Mouse (Mus musculus) midbrain, postnatal 0 days (tissue): ENCODE results near the gene Mmp24. TPM values are rescaled to one million over a fixed set of nuclear protein-coding genes. Genes with fewer than 3 reads are reported as not detected.

Source experiments
- ATAC-seq: fragments of 200-750 bp; cut with Nextera tagmentation; 2 replicates; pipeline ENCODE4 v1.8.0; 2017; ENCODE audit warnings: moderate number of reproducible peaks, mild to moderate bottlenecking, moderate TSS enrichment, moderate library complexity; ENCODE audit not compliant: low FRiP score
- DNase-seq: peaks from one replicate; pipeline ENCODE4 v3.0.0-alpha.2; 2015; ENCODE audit warnings: low spot score
- H3K27ac ChIP-seq: fragments of 300-500 bp; sonication (generic); 2 replicates; pipeline ENCODE4 v1.5.1; 2014; ENCODE audit warnings: low read depth, mild to moderate bottlenecking, low read length, mixed read lengths
- H3K27me3 ChIP-seq: fragments of 300-500 bp; sonication (generic); 2 replicates; pipeline ENCODE4 v1.6.1; 2014; ENCODE audit warnings: low read length, control low read depth, mixed read lengths; ENCODE audit not compliant: insufficient read depth
- H3K36me3 ChIP-seq: fragments of 300-500 bp; sonication (generic); 2 replicates; pipeline ENCODE4 v1.6.1; 2014; ENCODE audit warnings: low read length, control low read depth, mixed read lengths; ENCODE audit not compliant: insufficient read depth
- H3K4me1 ChIP-seq: fragments of 300-500 bp; sonication (generic); 2 replicates; pipeline ENCODE4 v1.6.1; 2014; ENCODE audit warnings: mild to moderate bottlenecking, control low read depth, antibody characterized with exemption, low read length, mixed read lengths; ENCODE audit not compliant: insufficient read depth
- H3K4me2 ChIP-seq: fragments of 300-500 bp; sonication (generic); 2 replicates; pipeline ENCODE4 v1.6.1; 2014; ENCODE audit warnings: low read depth, mild to moderate bottlenecking, low read length, mixed read lengths; ENCODE audit not compliant: poor library complexity, severe bottlenecking
- H3K4me3 ChIP-seq: fragments of 300-500 bp; sonication (generic); 2 replicates; pipeline ENCODE4 v1.5.1; 2014; ENCODE audit warnings: low read depth, mild to moderate bottlenecking, low read length, moderate library complexity
- H3K9ac ChIP-seq: fragments of 300-500 bp; sonication (generic); replicated peaks from 2 replicates; pipeline ENCODE4 v1.6.1; 2014; ENCODE audit warnings: mild to moderate bottlenecking, low read length, moderate library complexity, mixed read lengths; ENCODE audit not compliant: poor library complexity, severe bottlenecking
- H3K9me3 ChIP-seq: fragments of 300-500 bp; sonication (generic); 2 replicates; pipeline ENCODE4 v1.6.1; 2016; ENCODE audit warnings: low read length, control low read depth
- CTCF ChIP-seq: IDR thresholded peaks from 2 replicates; pipeline ENCODE4 v1.5.1; 2016; ENCODE audit warnings: antibody characterized with exemption, mild to moderate bottlenecking
- WGBS: fragments of 180-500 bp; shearing (Covaris S2); extraction: QIAGEN DNeasy Blood & Tissue Kit; methylation state at CpG from one replicate; pipeline ENCODE4 v1.1.7; 2014; 5-methylcytosine and 5-hydroxymethylcytosine counted together
- polyA plus RNA-seq: library from polyadenylated mRNA; unstranded; fragments of >200 nt; fragmentation: Nextera tagmentation; extraction: Ambion mirVana; gene quantifications from 2 replicates; pipeline ENCODE4 v1.2.1, GENCODE M21; 2015
- total RNA-seq: library from RNA; depleted of rRNA; stranded (reverse); fragments of >200 nt; gene quantifications from 2 replicates; pipeline ENCODE4 v1.2.3, GENCODE M21; 2014; rRNA removed

The Mmp24 gene
- 149 and 178 TPM in 2 replicates for total RNA-seq
- 12.3 and 14.1 TPM in 2 replicates for polyA plus RNA-seq

DNA sequence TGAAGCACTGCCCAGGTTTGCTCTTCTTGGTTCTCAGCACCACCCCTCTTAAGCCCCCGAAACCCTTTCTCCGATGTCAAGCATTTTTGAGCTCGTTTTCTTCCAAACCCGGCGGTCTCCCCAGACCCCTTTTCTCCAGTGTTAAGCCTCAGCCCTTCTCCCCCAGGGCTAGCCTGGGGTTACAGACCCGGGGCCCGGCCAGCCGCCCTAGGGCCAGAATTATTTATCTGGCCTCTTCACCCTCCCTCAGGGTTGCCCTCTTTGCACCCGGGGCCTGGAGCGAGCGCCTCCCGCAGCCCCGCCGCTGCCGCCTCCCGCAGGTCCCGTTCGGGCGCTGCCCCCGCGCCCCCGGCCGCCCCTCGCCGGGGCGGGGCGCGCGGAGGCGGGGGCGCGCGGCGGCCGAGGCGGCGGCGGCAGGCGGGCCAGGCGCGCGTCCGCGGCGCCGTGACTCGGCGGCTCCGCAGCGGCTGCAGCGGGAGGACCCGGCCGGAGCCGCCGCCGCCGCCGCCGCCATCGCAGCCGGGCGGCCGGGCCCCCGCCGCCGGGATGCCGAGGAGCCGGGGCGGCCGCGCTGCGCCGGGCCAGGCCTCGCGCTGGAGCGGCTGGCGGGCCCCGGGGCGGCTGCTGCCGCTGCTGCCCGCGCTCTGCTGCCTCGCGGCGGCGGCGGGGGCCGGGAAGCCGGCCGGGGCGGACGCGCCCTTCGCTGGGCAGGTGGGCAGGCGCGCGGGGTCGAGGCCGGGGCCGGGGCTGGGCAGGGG is at the start of gene Mmp24:
Gene Mmp24, plus strand, starts transcription at position 416 of the 758 bp plus-strand sequence.
- peaks cover 7% of the 10 kb centered on the region; the same call in 1 of the 2 replicates for H3K27me3 ChIP-seq
- WGBS, result 2% methylated on average over 50 of the region's 100 CpGs
- no peaks in the 10 kb centered on the region for H3K9me3 ChIP-seq
- peak within 1 kb of the TSS; percentile 98 for H3K9ac ChIP-seq
- H3K36me3 ChIP-seq, result no peaks in the 10 kb centered on the region
- H3K4me1 ChIP-seq, result peaks cover 5% of the 10 kb centered on the region; the same call in 1 of the 2 replicates
- DNase-seq (no peak), ATAC-seq (peak; percentile 27)
- peak within 1 kb of the TSS; percentile 94 for H3K27ac ChIP-seq
- TF ChIP-seq CTCF, result no peak
- H3K4me2 ChIP-seq, result peak within 1 kb of the TSS; percentile 85
- H3K4me3 ChIP-seq, result peak within 1 kb of the TSS; percentile 89

DNA sequence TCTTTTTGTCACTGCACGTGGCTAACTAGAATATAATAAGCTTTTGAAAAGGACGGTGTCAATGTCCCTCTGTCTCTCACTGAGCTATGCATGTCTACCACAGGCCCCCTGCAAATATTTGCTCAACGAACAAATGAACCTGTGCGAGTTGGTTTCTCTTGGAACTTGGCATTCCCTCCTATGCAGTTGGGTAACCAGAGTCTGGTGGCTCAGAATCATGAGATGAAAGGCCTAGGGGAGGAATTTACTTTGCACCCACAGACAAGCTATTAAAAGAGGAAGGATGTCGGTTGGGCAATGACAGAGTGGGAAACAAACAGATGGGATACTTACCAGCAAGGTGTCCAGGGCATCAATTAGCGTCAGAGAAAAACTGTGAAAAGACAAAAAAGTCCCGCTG is 48.8 kb upstream of the Mmp24 start:
- TF ChIP-seq CTCF, result no peak
- Histone ChIP-seq H3K27ac (no peak overlapping the region), H3K9ac (no peak overlapping the region), H3K4me2 (no peak overlapping the region), H3K4me3 (no peak overlapping the region), H3K4me1 (no peaks in the 10 kb centered on the region), H3K36me3 (peaks cover 8% of the 10 kb centered on the region; the same call in 1 of the 2 replicates), H3K9me3 (no peaks in the 10 kb centered on the region), H3K27me3 (no peaks in the 10 kb centered on the region)
- DNase-seq (no peak), ATAC-seq (no peak)
- WGBS, result 86% methylated on average over 7 of the region's 7 CpGs

DNA sequence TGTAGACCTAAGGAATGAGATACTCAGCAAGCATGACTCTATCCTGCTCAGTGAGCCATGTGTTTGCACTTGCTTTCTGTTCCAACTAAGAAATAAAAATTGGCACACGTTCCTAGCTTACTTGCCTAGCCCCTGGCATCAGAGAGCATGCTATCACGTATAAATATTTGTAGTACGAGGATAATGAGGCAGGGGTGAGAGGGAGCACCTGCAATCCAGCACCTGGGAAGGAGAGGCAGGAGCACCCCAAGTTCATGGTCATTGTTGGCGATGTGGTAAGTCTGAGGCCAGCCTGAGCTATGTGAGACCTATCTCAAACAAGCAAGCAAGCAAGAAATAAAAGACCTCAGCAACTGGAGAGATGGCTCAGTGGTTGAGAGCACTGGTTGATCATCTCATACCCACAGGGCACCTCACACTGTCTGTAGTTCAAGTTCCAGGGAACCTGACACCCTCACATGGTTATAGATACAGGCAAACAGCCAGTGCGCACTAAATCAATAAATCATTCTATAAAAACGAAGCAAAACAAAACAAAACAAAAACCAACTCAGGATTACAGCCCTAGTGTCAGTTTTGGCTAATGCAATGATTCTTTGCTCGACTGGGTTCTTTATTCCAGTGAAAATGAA is 47.3 kb upstream of the Mmp24 start:
- H3K9ac ChIP-seq, result no peak overlapping the region
- H3K4me2 ChIP-seq, result peak overlapping the region; percentile 83; the same call in 1 of the 2 replicates
- TF ChIP-seq CTCF, result no peak
- no peaks in the 10 kb centered on the region for H3K27me3 ChIP-seq
- no peaks in the 10 kb centered on the region for H3K9me3 ChIP-seq
- WGBS, result 78% methylated on average over 7 of the region's 7 CpGs
- peaks cover 3% of the 10 kb centered on the region; the same call in 1 of the 2 replicates for H3K36me3 ChIP-seq
- H3K4me3 ChIP-seq, result no peak overlapping the region
- no peaks in the 10 kb centered on the region for H3K4me1 ChIP-seq
- DNase-seq (no peak), ATAC-seq (no peak)
- H3K27ac ChIP-seq, result no peak overlapping the region

DNA sequence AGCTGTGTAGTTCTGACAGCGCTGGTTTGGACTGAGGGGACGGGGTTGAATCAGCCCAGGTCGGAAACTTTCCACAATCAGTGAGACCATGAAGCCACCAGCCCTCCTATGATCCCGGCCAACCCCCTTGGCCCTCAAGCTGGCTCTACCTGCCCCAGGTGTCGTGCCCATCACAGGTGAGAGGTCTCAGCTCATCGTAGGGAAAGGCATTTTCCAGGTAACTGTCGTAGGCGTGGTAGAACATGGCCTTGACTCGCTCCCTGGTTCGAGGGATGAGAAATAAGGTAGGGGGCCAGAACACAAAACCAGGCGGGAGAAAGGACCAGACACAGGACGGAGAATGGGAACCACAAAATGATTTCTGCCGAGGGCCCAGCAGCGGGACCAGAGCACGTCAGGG is 46.4 kb upstream of the Mmp24 start:
- H3K27ac ChIP-seq, result peak overlapping the region; percentile 62; the same call in 1 of the 2 replicates
- DNase-seq, result no peak
- 6% methylated on average over 15 of the region's 15 CpGs for WGBS
- H3K9ac ChIP-seq, result peak overlapping the region; percentile 91
- no peaks in the 10 kb centered on the region for H3K9me3 ChIP-seq
- peak overlapping the region; percentile 93 for H3K4me3 ChIP-seq
- no peaks in the 10 kb centered on the region for H3K4me1 ChIP-seq
- TF ChIP-seq CTCF, result no peak
- peak; percentile 13; the same call in 1 of the 2 replicates for ATAC-seq
- H3K36me3 ChIP-seq, result 0 out of 2 replicates have a peak, but pooled peaks cover 3% of the 10 kb centered on the region
- H3K4me2 ChIP-seq, result peak overlapping the region; percentile 83
- no peaks in the 10 kb centered on the region for H3K27me3 ChIP-seq

DNA sequence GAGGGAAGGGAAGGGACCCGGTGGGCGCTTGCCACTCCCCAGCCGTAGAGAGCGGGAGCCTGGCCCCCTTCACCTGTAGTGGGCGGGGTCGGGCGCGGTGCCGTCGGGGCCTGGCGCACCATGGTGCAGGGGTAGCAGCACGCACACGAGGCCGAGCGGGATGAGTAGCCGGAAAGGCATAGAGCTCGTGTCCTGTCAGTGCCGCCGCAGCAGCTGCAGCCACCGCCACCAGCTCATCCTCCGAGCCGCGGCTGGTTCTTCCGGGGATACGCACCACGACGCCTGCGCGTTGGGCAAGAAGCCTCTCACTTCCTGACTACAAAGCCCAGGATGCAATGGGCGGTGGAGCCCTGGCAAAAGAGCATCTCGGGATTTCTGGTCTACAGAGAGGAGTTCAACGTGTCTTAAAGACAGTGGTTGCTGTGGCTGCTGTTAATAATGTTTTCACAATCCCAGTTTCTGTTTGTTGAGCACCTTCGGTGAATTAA is 45.9 kb upstream of the Mmp24 start, which contains the start of gene Edem2:
Gene Edem2, minus strand, starts transcription at position 318 of the 488 bp plus-strand sequence.
- no peak for TF ChIP-seq CTCF
- Histone ChIP-seq H3K9ac (peak within 1 kb of the TSS; percentile 91), H3K27me3 (no peaks in the 10 kb centered on the region), H3K36me3 (0 out of 2 replicates have a peak, but pooled peaks cover 3% of the 10 kb centered on the region), H3K27ac (peak within 1 kb of the TSS; percentile 62), H3K4me1 (no peaks in the 10 kb centered on the region), H3K9me3 (no peaks in the 10 kb centered on the region), H3K4me2 (peak within 1 kb of the TSS; percentile 83), H3K4me3 (peak within 1 kb of the TSS; percentile 93)
- peak; percentile 90 for ATAC-seq
- WGBS, result 0% methylated on average over 29 of the region's 33 CpGs
- peak; percentile 95 for DNase-seq
